Mouse (Mus musculus) ovary, adult 10 weeks (tissue): ENCODE results near the gene Slc27a5. TPM values are rescaled to one million over a fixed set of nuclear protein-coding genes. Genes with fewer than 3 reads are reported as not detected.

Experiments
- polyA plus RNA-seq: library from polyadenylated mRNA; stranded (reverse); fragments of 350-450 nt; fragmentation: Illumina TruSeq; extraction: RNeasy Lipid Tissue Mini Kit (QIAGEN cat#74804); gene quantifications from one replicate; pipeline ENCODE4 v1.2.3, GENCODE M21; 2014

Gene Slc27a5
- polyA plus RNA-seq, result not detected

DNA sequence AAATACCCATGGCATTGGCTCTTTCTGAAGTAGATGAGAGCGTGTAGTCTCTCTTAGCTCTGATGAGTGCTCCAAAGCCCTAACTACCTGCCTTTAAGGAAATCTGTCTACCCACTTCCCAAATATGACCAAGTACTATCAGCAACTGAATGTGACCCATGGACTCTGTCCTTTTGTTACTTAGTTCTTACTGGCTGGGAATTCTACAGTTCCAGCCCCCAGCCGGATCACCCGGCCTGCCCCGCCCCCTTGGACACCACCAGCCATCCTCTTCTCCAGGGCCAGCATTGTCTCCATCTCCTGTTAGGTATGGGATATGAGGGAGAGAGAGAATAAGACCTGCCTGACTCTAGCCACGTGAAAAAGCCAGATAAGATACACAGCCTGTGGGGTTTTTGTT is at the start of gene Slc27a5:
Gene Slc27a5 (minus strand): TSS at position 140 of the 400 bp plus-strand sequence.

DNA sequence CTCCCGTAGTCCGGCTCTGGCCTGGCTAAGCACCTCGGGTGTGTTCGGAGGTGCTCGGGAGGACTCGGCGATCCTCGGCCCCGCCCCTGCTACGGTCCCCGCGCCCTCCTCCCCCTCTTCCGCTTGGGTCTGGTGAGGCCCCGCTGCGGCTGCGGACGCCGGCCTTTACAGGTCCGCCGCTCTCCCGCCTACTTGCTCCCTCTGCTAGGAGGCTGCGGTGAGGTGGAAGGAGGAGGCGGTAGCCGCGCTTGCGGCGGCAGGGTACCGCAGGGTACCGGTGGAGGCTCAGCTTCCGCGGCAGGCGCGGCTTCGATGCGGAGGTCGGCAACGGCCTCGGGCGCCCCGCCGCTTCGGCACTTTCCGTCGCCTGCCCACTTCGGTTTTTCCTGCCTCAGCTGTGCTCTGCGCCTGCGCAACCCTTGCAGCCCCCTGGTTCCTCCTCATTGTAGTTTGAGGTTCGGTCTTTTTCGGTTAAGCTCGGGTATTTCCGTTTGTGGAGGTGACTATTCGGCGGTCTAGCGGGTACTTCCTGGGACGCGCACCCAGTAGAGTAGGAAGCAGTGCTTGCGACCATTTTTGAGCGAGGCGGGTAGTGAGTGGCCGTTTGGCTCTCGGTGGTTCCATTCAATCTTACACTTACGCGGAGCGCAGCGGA is 40.0 kb upstream of the Slc27a5 start, which contains the start of gene Ube2m:
Gene Ube2m (minus strand): TSS at position 375 of the 655 bp plus-strand sequence.

DNA sequence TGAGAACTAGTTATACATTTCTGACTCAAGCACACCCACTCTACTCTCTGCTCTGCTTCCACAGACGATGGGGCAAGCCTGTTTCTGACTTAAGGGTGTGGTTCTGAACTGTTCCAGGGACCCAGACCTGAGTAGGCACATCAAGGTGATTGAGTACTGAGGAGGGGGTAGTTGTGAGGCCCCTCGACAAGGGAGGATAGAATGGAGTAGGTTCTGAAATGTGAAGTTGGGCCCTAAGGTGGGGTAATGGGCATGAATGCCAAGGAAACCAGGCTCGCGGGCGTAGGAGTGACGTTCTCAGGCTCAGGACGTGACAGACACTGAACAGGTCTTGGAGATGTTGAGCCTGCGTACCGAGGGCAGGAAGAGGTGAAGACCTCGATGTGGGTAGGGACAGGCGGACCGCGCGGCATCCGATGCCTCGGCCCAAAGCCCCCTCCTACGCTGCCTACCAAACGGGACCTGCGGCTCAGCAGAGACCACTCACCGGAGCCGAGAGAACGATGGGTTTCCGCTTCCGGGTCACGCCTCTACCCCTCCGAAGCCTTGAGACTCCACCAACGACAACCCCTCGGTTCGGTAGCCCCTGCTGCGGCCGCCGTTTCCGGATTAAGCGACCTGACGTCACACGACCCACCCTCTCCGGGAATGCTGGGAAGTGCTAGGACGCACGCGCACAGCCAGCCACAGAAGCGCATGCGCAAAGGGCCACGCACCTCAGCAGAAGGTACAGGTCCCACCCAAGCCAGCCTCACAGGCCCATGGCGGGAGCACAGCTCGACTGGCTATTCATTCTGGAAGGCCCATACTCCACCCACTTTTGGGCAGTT is 36.4 kb upstream of the Slc27a5 start, which contains the start of gene Chmp2a:
Gene Chmp2a (minus strand): TSS at position 660 of the 830 bp plus-strand sequence.

DNA sequence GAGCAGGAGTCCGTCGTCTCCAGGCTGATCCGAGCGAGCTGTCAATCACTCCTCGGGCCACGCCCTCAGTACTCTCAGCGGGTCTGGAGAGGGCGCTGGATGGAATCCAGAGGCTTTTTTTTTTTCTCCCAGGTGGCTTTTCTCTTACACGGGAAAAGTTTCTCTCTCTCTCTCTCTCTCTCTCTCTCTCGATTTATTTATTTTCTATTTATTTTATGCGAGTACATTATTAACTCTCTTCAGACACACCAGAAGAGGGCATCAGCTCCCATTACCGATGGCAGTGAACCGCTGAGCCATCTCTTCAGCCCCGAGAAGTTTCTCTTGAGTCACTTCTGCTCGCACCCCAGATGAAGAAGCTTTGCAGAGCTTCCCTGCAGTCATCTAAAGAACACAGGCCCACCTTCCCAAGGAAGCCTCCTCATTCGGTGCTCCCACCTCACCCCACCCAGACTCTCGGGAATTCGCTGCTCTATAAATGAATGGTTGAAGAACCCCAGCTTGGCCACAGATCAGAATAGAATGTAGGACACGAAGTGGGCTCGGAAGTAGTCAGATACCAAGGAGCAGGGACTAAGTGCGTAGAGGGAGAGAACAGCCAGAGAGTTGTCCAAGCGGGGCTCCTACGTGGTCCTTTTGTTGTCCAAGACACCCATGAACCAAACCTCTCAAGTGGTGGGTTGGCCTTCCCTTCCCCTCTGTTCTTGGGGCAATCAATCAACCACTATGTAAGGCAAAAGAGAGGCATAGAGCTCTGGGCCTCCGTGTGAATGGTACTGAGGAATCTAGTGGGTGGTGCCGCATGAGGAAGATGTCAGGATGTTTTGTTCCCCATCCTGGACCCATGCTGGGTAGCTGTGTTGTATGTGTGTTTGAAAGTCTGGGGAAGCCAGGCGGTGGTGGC is 12.3 kb upstream of the Slc27a5 start, which contains the start of gene Zbtb45:
Gene Zbtb45 (minus strand): TSS at position 30 of the 904 bp plus-strand sequence.

DNA sequence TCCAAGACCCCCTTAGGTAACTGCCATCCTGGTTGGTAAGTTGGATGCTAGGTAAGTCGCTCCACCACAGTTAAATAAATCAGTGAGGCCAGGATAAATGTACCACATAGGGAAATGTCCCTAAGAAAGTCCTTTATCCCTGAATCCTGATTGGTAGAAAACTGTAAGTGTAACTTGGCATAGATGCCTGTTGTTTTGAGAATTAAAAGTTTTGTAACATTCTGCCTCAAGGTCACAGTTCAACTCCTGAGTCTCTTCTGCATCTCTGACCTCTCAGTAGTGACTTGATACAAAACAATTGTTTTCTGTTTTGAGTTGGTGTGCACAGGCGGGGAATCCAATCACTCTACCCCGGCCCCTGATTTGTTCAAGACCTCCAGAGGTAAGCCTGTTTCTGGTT is 859 bp upstream of the Slc27a5 start, which contains the start of gene Trim28:
Gene Trim28 (plus strand): TSS at position 264 of the 400 bp plus-strand sequence.

DNA sequence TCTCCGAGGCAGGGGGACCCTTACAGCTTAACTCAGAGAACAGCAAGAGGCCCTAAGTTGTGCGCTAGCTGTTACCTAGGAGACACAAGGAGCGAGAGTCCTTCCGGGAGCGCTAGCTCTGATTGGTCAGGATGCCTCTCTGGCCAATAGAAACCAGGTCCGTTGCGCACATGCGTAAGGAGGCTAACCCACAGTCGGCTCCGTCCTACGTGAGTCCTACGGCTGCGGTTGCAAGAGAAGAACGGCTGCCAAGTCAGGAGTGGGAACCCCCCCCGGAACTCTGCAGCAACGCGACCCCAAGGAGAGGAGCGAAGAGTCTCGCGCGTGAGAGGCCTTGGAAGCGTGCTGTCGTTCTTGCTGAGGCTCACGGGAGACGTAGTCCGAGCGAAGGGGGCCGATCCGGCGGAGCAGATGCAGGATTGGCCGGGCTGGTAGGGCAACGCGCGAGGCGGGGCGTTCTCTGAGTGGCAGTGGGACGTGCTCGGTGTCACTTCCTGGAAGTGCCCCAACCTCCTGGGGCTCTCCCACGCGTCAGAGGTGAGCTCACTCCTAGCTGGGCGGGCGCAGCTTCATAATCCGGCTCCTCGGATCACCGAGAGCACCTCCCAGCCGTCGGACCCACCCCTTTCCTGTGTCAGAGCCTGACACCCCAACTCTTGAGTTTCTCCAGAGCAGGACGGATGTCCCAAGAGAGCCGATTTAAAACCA is 20.2 kb downstream of the Slc27a5 start, which contains the start of gene Zfp446:
Gene Zfp446 (plus strand): TSS at position 167 of the 708 bp plus-strand sequence.

DNA sequence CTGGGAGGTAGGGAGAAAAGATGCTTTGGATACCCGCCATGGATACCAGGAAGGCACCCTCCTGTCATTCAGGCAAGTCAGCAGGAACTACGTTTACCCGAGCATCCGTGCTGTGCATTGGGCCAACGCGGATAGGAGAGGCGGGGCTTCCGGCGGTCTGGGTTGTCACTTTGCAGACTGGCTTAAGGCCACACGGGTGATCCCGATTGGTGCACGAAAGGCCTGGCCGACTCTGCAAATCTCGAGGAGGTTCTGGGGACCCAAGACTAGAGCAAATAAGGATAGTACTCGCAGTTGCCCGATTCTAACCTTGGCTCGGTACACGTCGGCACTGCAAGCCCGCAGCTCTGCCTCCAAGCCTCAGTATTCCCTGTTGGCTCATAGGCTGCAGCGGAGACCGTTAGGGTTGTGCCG is 32.3 kb downstream of the Slc27a5 start, which contains the start of gene Zfp324:
Gene Zfp324 (plus strand): TSS at position 161 of the 414 bp plus-strand sequence.

Other genes with a start within 250 kb of the Slc27a5 start
- 5.4 TPM for gene Zscan18, start 194.6 kb downstream of the Slc27a5 start, polyA plus RNA-seq
- 41.2 TPM for gene Zfp329, start 179.3 kb downstream of the Slc27a5 start, polyA plus RNA-seq
- 38.6 TPM for gene Zfp110, start 163.4 kb downstream of the Slc27a5 start, polyA plus RNA-seq
- gene Zfp128, start 117.0 kb downstream of the Slc27a5 start, polyA plus RNA-seq, result 16.4 TPM
- gene Zscan22, start 100.4 kb downstream of the Slc27a5 start, polyA plus RNA-seq, result 8.3 TPM
- gene Rps5, start 75.9 kb downstream of the Slc27a5 start, polyA plus RNA-seq, result 21.9 TPM
- 0.17 TPM for gene Rnf225, start 70.8 kb downstream of the Slc27a5 start, polyA plus RNA-seq
- gene Zfp324, start 32.4 kb downstream of the Slc27a5 start, polyA plus RNA-seq, result 5.0 TPM
- 4.0 TPM for gene Zfp446, start 20.3 kb downstream of the Slc27a5 start, polyA plus RNA-seq
- gene Trim28, start 922 bp upstream of the Slc27a5 start, polyA plus RNA-seq, result 46.6 TPM
- gene Zbtb45, start 11.8 kb upstream of the Slc27a5 start, polyA plus RNA-seq, result 0.71 TPM
- gene Chmp2a, start 36.6 kb upstream of the Slc27a5 start, polyA plus RNA-seq, result 69.3 TPM
- gene Ube2m, start 40.1 kb upstream of the Slc27a5 start, polyA plus RNA-seq, result 71.0 TPM
- gene Mzf1, start 56.6 kb upstream of the Slc27a5 start, polyA plus RNA-seq, result 0.46 TPM
- not detected for gene Vmn1r85, start 97.0 kb upstream of the Slc27a5 start, polyA plus RNA-seq
- gene Vmn1r86, start 121.7 kb upstream of the Slc27a5 start, polyA plus RNA-seq, result not detected
- not detected for gene Vmn1r87, start 142.0 kb upstream of the Slc27a5 start, polyA plus RNA-seq
- 0.09 TPM for gene Vmn1r88, start 161.4 kb upstream of the Slc27a5 start, polyA plus RNA-seq
- gene Vmn1r89, start 214.8 kb upstream of the Slc27a5 start, polyA plus RNA-seq, result not detected